Mouse (Mus musculus) heart, embryonic 11.5 days (tissue): ENCODE measurements around the gene Lmod2. TPM values are rescaled to one million over a fixed set of nuclear protein-coding genes. Genes with fewer than 3 reads are reported as not detected.

Experiments
- ATAC-seq: fragments of 200-750 bp; cut with Nextera tagmentation; replicated peaks from 2 replicates; pipeline ENCODE4 v1.8.0; 2017; ENCODE audit warnings: moderate library complexity; ENCODE audit not compliant: insufficient number of reproducible peaks, low FRiP score, low TSS enrichment
- H3K27ac ChIP-seq: fragments of 300-500 bp; sonication (generic); 2 replicates; pipeline ENCODE4 v1.5.1; 2014; ENCODE audit warnings: mild to moderate bottlenecking, low read depth, low read length
- H3K27me3 ChIP-seq: fragments of 300-500 bp; sonication (generic); 2 replicates; pipeline ENCODE4 v1.6.1; 2014; ENCODE audit warnings: mild to moderate bottlenecking, low read length, mixed read lengths; ENCODE audit not compliant: control insufficient read depth, insufficient read depth
- H3K36me3 ChIP-seq: fragments of 300-500 bp; sonication (generic); 2 replicates; pipeline ENCODE4 v1.6.1; 2014; ENCODE audit warnings: mild to moderate bottlenecking, low read length, moderate library complexity, mixed read lengths; ENCODE audit not compliant: control insufficient read depth, insufficient read depth
- H3K4me1 ChIP-seq: fragments of 300-500 bp; sonication (generic); 2 replicates; pipeline ENCODE4 v1.6.1; 2014; ENCODE audit warnings: low read length; ENCODE audit not compliant: control insufficient read depth, insufficient read depth
- H3K4me2 ChIP-seq: fragments of 300-500 bp; sonication (generic); 2 replicates; pipeline ENCODE4 v1.6.1; 2014; ENCODE audit warnings: mild to moderate bottlenecking, moderate library complexity
- H3K4me3 ChIP-seq: fragments of 300-500 bp; sonication (generic); 2 replicates; pipeline ENCODE4 v1.5.1; 2014; ENCODE audit warnings: low read depth, low read length
- H3K9ac ChIP-seq: fragments of 300-500 bp; sonication (generic); 2 replicates; pipeline ENCODE4 v1.6.1; 2014; ENCODE audit warnings: mild to moderate bottlenecking, low read depth, low read length, moderate library complexity
- H3K9me3 ChIP-seq: fragments of 300-500 bp; sonication (generic); replicated peaks from 2 replicates; pipeline ENCODE4 v1.6.1; 2016; ENCODE audit warnings: low read length; ENCODE audit not compliant: control insufficient read depth
- WGBS: fragments of 180-500 bp; shearing (Covaris S2); extraction: QIAGEN DNeasy Blood & Tissue Kit; methylation state at CpG from one replicate; pipeline ENCODE4 v1.1.7; 2014; ENCODE audit not compliant: insufficient replicate concordance; 5-methylcytosine and 5-hydroxymethylcytosine counted together
- polyA plus RNA-seq: library from polyadenylated mRNA; unstranded; fragments of >200 nt; fragmentation: Nextera tagmentation; extraction: Ambion mirVana; gene quantifications from 2 replicates; pipeline ENCODE4 v1.2.1, GENCODE M21; 2014

Lmod2 gene
- 43.7 and 53.6 TPM in 2 replicates for polyA plus RNA-seq

GRCm38 (mm10) chr6:24597500-24597899 lies at the start of gene Lmod2:
Gene Lmod2, plus strand, starts transcription at chr6:24597762.
- H3K36me3 ChIP-seq, result no peaks in the 10 kb centered on the region
- H3K9me3 ChIP-seq, result no peaks in the 10 kb centered on the region
- no peaks in the 10 kb centered on the region for H3K27me3 ChIP-seq
- peak within 1 kb of the TSS; percentile 65 for H3K4me2 ChIP-seq
- H3K27ac ChIP-seq, result peak within 1 kb of the TSS; percentile 96
- peaks cover 20% of the 10 kb centered on the region for H3K4me1 ChIP-seq
- H3K9ac ChIP-seq, result peak within 1 kb of the TSS; percentile 77
- H3K4me3 ChIP-seq, result peak within 1 kb of the TSS; percentile 48
- ATAC-seq, result peak; percentile 87
- WGBS, result 32% methylated on average over 10 of the region's 10 CpGs

GRCm38 (mm10) chr6:24549801-24550200 lies 47.8 kb upstream of the Lmod2 start:
- 72% methylated on average over 2 of the region's 2 CpGs for WGBS
- Histone ChIP-seq H3K27me3 (no peaks in the 10 kb centered on the region), H3K4me1 (peaks cover 16% of the 10 kb centered on the region), H3K36me3 (no peaks in the 10 kb centered on the region), H3K27ac (no peak overlapping the region), H3K4me2 (no peak overlapping the region), H3K9ac (no peak overlapping the region), H3K9me3 (no peaks in the 10 kb centered on the region), H3K4me3 (no peak overlapping the region)
- no peak for ATAC-seq

DNA sequence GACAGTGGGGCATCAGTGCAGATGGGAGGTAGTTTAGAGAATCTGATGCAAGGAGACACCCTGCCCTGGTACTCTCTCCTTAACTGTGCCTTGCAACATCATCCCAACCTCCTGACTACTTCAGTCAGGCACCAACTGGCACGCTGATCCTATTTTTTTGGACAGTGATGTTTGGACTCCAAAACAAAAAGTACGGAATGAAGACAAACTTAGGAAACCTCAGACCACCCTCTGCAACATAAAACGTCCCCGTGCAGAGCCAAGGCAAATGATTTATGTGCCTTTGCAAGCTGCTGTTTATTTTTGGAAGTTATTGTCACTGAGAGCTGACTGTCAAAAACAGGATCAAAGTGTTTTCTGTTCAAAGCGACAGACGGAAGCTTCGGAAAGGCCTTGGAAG lies 45.5 kb upstream of the Lmod2 start:
- Histone ChIP-seq H3K4me2 (no peak overlapping the region), H3K4me3 (no peak overlapping the region), H3K27me3 (no peaks in the 10 kb centered on the region), H3K27ac (no peak overlapping the region), H3K36me3 (no peaks in the 10 kb centered on the region), H3K9ac (no peak overlapping the region), H3K4me1 (peaks cover 13% of the 10 kb centered on the region), H3K9me3 (no peaks in the 10 kb centered on the region)
- no peak for ATAC-seq
- 41% methylated on average over 7 of the region's 7 CpGs for WGBS

- 68% methylated on average over 11 of the region's 11 CpGs for WGBS
- H3K9me3 ChIP-seq, result no peaks in the 10 kb centered on the region
- no peaks in the 10 kb centered on the region for H3K36me3 ChIP-seq
- H3K27ac ChIP-seq, result peak overlapping the region; percentile 16; the same call in 1 of the 2 replicates
- H3K9ac ChIP-seq, result no peak overlapping the region
- peaks cover 13% of the 10 kb centered on the region for H3K4me1 ChIP-seq
- H3K27me3 ChIP-seq, result no peaks in the 10 kb centered on the region
- no peak for ATAC-seq
- H3K4me2 ChIP-seq, result no peak overlapping the region
- no peak overlapping the region for H3K4me3 ChIP-seq
These were observed 43.0 kb upstream of the Lmod2 start for GRCm38 (mm10) chr6:24554427-24555086.

GRCm38 (mm10) chr6:24555488-24555887 lies 42.1 kb upstream of the Lmod2 start:
- Histone ChIP-seq H3K9ac (no peak overlapping the region), H3K9me3 (no peaks in the 10 kb centered on the region), H3K36me3 (no peaks in the 10 kb centered on the region), H3K27me3 (no peaks in the 10 kb centered on the region), H3K4me2 (no peak overlapping the region), H3K27ac (no peak overlapping the region), H3K4me1 (peaks cover 13% of the 10 kb centered on the region), H3K4me3 (no peak overlapping the region)
- WGBS, result 62% methylated on average over 2 of the region's 2 CpGs
- no peak for ATAC-seq

GRCm38 (mm10) chr6:24564081-24564480 lies 33.5 kb upstream of the Lmod2 start:
- Histone ChIP-seq H3K27me3 (no peaks in the 10 kb centered on the region), H3K36me3 (no peaks in the 10 kb centered on the region), H3K9ac (no peak overlapping the region), H3K4me3 (no peak overlapping the region), H3K9me3 (no peaks in the 10 kb centered on the region), H3K4me1 (no peaks in the 10 kb centered on the region), H3K27ac (no peak overlapping the region), H3K4me2 (no peak overlapping the region)
- no peak for ATAC-seq
- WGBS, result 60% methylated on average over 9 of the region's 9 CpGs

DNA sequence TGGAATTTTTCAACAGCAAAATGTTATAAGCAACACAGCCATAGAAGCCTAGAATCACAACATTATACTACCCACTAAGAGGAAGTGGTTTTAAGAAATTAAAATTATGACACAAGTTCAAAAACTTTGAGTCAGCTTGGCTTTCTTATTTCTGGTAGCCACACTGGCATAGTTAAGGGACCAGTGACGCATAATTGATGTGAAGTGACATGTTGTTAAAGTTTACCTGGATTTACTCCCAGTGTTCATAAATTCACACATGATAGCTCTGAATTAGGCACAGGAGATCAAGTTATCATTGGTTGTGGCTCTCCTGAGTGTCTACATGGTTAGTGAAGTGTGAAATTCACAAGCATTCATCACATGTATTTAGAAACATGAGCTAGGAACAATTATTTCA lies 32.7 kb upstream of the Lmod2 start:
- Histone ChIP-seq H3K36me3 (no peaks in the 10 kb centered on the region), H3K9me3 (no peaks in the 10 kb centered on the region), H3K27ac (no peak overlapping the region), H3K27me3 (no peaks in the 10 kb centered on the region), H3K9ac (no peak overlapping the region), H3K4me3 (no peak overlapping the region), H3K4me2 (no peak overlapping the region), H3K4me1 (no peaks in the 10 kb centered on the region)
- 80% methylated on average over 1 of the region's 1 CpGs for WGBS
- no peak for ATAC-seq

GRCm38 (mm10) chr6:24568963-24569362 lies 28.6 kb upstream of the Lmod2 start:
- H3K27me3 ChIP-seq, result no peaks in the 10 kb centered on the region
- H3K4me2 ChIP-seq, result no peak overlapping the region
- no peaks in the 10 kb centered on the region; the same call in 1 of the 2 replicates for H3K9me3 ChIP-seq
- no peak overlapping the region for H3K27ac ChIP-seq
- H3K4me3 ChIP-seq, result no peak overlapping the region
- 78% methylated on average over 5 of the region's 5 CpGs for WGBS
- ATAC-seq, result no peak
- H3K9ac ChIP-seq, result no peak overlapping the region
- 0 out of 2 replicates have a peak, but pooled peaks cover 3% of the 10 kb centered on the region for H3K4me1 ChIP-seq
- H3K36me3 ChIP-seq, result no peaks in the 10 kb centered on the region

DNA sequence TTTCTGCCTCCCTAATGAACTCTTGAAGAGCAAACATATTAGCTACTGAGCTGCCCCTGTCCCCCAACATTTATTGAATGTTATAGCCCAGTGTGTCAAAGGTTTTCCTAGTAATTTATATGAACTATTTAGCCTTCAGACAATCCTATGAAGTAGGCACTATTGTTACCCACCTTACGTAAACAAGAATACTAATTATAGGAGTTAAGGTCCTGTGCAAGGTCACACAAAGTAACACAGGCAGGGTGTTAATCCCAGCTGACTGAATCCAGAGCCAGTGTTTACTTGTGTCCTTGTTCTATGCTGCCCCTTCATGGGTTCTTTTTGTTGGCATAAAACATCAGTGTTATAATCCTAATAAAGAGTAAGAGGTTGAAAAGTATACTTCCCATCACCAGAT lies 27.9 kb upstream of the Lmod2 start:
- Histone ChIP-seq H3K4me2 (no peak overlapping the region), H3K4me1 (0 out of 2 replicates have a peak, but pooled peaks cover 3% of the 10 kb centered on the region), H3K9me3 (no peaks in the 10 kb centered on the region; the same call in 1 of the 2 replicates), H3K27ac (no peak overlapping the region), H3K27me3 (no peaks in the 10 kb centered on the region), H3K36me3 (no peaks in the 10 kb centered on the region), H3K9ac (no peak overlapping the region), H3K4me3 (no peak overlapping the region)
- 79% methylated on average over 1 of the region's 1 CpGs for WGBS
- 0 out of 2 replicates have a peak, but pooled peaks have one; percentile 31 for ATAC-seq
